Comparison of ENCODE assay signal across 8 mouse cellular contexts in genomic region chr4:105225512-105225911, GRCm38 (mm10).
A peak's percentile ranks its signal among the peaks of the same experiment; 100 is the strongest.
DNase-seq lines count a peak whose midpoint lies in the region.
"Had no signal": no experiment of that assay in that cellular context is flagged by ENCODE, and none has a peak within 500 bp of the region (broad histone marks: within the 10 kb centered on the region; RNA-seq: fewer than 3 reads in every experiment).

No protein-coding gene starts in this region.

- DNase-seq in 3134 (ENCODE audit: extremely low read depth, insufficient read length, low spot score): peak; percentile 45
- DNase-seq in 3T3-L1 (ENCODE audit: low read depth, low spot score): peak; percentile 82
- peak; percentile 6 for DNase-seq in c-Kit-positive CD71-positive TER-119-positive erythroid progenitor cells, embryonic 14.5 days (ENCODE audit: low spot score)
- DNase-seq in layer of hippocampus, adult 9-10 months (ENCODE audit: low spot score): peak; percentile 16
- DNase-seq in spleen, adult 12 weeks (ENCODE audit: low spot score): no peak
- DNase-seq in urinary bladder, adult 2 months (ENCODE audit: low spot score): no peak

- H3K4me3 ChIP-seq in megakaryocyte, embryonic 14.5 days (replicated peaks): peak overlapping the region; percentile 80
- H3K4me3 ChIP-seq: embryonic facial prominence, embryonic 13.5 days had no signal

- H3K27me3 ChIP-seq in megakaryocyte, embryonic 14.5 days (replicated peaks): no peaks in the 10 kb centered on the region
- H3K27me3 ChIP-seq: embryonic facial prominence, embryonic 13.5 days had no signal

- H3K36me3 ChIP-seq in megakaryocyte, embryonic 14.5 days (replicated peaks; ENCODE audit: low read length): peaks cover 86% of the 10 kb centered on the region

- peaks cover 87% of the 10 kb centered on the region for H3K4me1 ChIP-seq in megakaryocyte, embryonic 14.5 days

- 0 out of 2 replicates have a peak, but pooled peaks cover 5% of the 10 kb centered on the region for H3K9me3 ChIP-seq in megakaryocyte, embryonic 14.5 days
- H3K9me3 ChIP-seq: embryonic facial prominence, embryonic 13.5 days had no signal

Comparison
In these comparisons a context has a peak if more than half of its experiments do, and no peak if none do; other contexts are left out.
1. DNase-seq: peak in 3134 (single experiment), 3T3-L1 (single experiment), c-Kit-positive CD71-positive TER-119-positive erythroid progenitor cells, embryonic 14.5 days (single experiment) and layer of hippocampus, adult 9-10 months (single experiment); none in spleen, adult 12 weeks (single experiment) and urinary bladder, adult 2 months (single experiment).